Mouse (Mus musculus) hindbrain, embryonic 10.5 days (tissue): ENCODE data around the gene Smarcc1. TPM values are rescaled to one million over a fixed set of nuclear protein-coding genes. Genes with fewer than 3 reads are reported as not detected.
"Not testable (repeated sequence)": the region's sequence is repeated elsewhere in the genome, so short reads cannot be mapped to it uniquely, and the experiment has no call there.

Experiments
- DNase-seq: peaks from one replicate; pipeline ENCODE4 v3.0.0-alpha.2; 2017; ENCODE audit warnings: low spot score
- H3K27ac ChIP-seq: fragments of 300-500 bp; sonication (generic); 2 replicates; pipeline ENCODE4 v1.5.1; 2016; ENCODE audit warnings: mild to moderate bottlenecking, moderate library complexity
- H3K27me3 ChIP-seq: fragments of 300-500 bp; sonication (generic); 2 replicates; pipeline ENCODE4 v1.6.1; 2016; ENCODE audit warnings: mild to moderate bottlenecking; ENCODE audit not compliant: poor library complexity, insufficient read depth, severe bottlenecking
- H3K36me3 ChIP-seq: fragments of 300-500 bp; sonication (generic); 2 replicates; pipeline ENCODE4 v1.6.1; 2016; ENCODE audit warnings: mild to moderate bottlenecking, moderate library complexity
- H3K4me1 ChIP-seq: fragments of 300-500 bp; sonication (generic); replicated peaks from 2 replicates; pipeline ENCODE4 v1.6.1; 2016; ENCODE audit warnings: mild to moderate bottlenecking
- H3K4me3 ChIP-seq: fragments of 300-500 bp; sonication (generic); 2 replicates; pipeline ENCODE4 v1.5.1; 2016; ENCODE audit warnings: mild to moderate bottlenecking, moderate library complexity
- H3K9me3 ChIP-seq: fragments of 300-500 bp; sonication (generic); 2 replicates; pipeline ENCODE4 v1.6.1; 2016; ENCODE audit warnings: mild to moderate bottlenecking, moderate library complexity
- WGBS: fragments of 180-500 bp; shearing (Covaris S2); methylation state at CpG from one replicate; pipeline ENCODE4 v1.1.7; 2016; 5-methylcytosine and 5-hydroxymethylcytosine counted together
- polyA plus RNA-seq: library from polyadenylated mRNA; unstranded; fragments of >200 nt; fragmentation: Nextera tagmentation; extraction: Ambion mirVana; gene quantifications from 2 replicates; pipeline ENCODE4 v1.2.1, GENCODE M21; 2016

Gene Smarcc1
- polyA plus RNA-seq, 1 experiment from 2014 or later: 180 TPM

- Histone ChIP-seq H3K36me3 (peaks cover 100% of the 10 kb centered on the region), H3K4me1 (peaks cover 6% of the 10 kb centered on the region)
- 90% methylated on average over 4 of the region's 4 CpGs for WGBS
These were observed 21.6 kb downstream of the Smarcc1 start for GRCm38 (mm10) chr9:110139119-110139518.

GRCm38 (mm10) chr9:110142097-110142496, 24.6 kb downstream of the Smarcc1 start:
- Histone ChIP-seq H3K9me3 (no peaks in the 10 kb centered on the region), H3K4me1 (no peaks in the 10 kb centered on the region), H3K4me3 (no peak overlapping the region), H3K36me3 (peaks cover 100% of the 10 kb centered on the region), H3K27ac (no peak overlapping the region), H3K27me3 (no peaks in the 10 kb centered on the region)
- DNase-seq: no peak
- WGBS: 98% methylated on average over 1 of the region's 1 CpGs

More at GRCm38 (mm10) chr9:110139119-110139518, 21.6 kb downstream of the Smarcc1 start:
- Histone ChIP-seq H3K27me3 (no peaks in the 10 kb centered on the region), H3K27ac (no peak overlapping the region), H3K9me3 (no peaks in the 10 kb centered on the region), H3K4me3 (no peak overlapping the region)
- DNase-seq: no peak

- Histone ChIP-seq H3K4me3 (no peak overlapping the region), H3K36me3 (peaks cover 100% of the 10 kb centered on the region), H3K27ac (no peak overlapping the region), H3K9me3 (no peaks in the 10 kb centered on the region), H3K4me1 (no peaks in the 10 kb centered on the region), H3K27me3 (no peaks in the 10 kb centered on the region)
- DNase-seq: no peak
- 85% methylated on average over 2 of the region's 2 CpGs for WGBS
These were observed 31.1 kb downstream of the Smarcc1 start for GRCm38 (mm10) chr9:110148598-110148997.

GRCm38 (mm10) chr9:110159036-110159435, 41.5 kb downstream of the Smarcc1 start:
- Histone ChIP-seq H3K4me1 (no peaks in the 10 kb centered on the region), H3K36me3 (peaks cover 99% of the 10 kb centered on the region), H3K4me3 (no peak overlapping the region), H3K9me3 (no peaks in the 10 kb centered on the region), H3K27me3 (no peaks in the 10 kb centered on the region), H3K27ac (no peak overlapping the region)
- WGBS: 95% methylated on average over 1 of the region's 1 CpGs
- DNase-seq: no peak

- not testable (repeated sequence) for H3K4me3 ChIP-seq, H3K27me3 ChIP-seq, H3K4me1 ChIP-seq, H3K9me3 ChIP-seq, DNase-seq, H3K27ac ChIP-seq
- WGBS: 98% methylated on average over 2 of the region's 2 CpGs
- H3K36me3 ChIP-seq: peaks cover 99% of the 10 kb centered on the region
These were observed 43.0 kb downstream of the Smarcc1 start for GRCm38 (mm10) chr9:110160486-110160885.

GRCm38 (mm10) chr9:110162441-110162840, 44.9 kb downstream of the Smarcc1 start:
- no peak overlapping the region for H3K27ac ChIP-seq
- 92% methylated on average over 5 of the region's 5 CpGs for WGBS

GRCm38 (mm10) chr9:110163071-110163470, 45.6 kb downstream of the Smarcc1 start:
- 100% methylated on average over 2 of the region's 2 CpGs for WGBS
- Histone ChIP-seq H3K4me3 (no peak overlapping the region), H3K4me1 (no peaks in the 10 kb centered on the region), H3K9me3 (no peaks in the 10 kb centered on the region), H3K36me3 (peaks cover 100% of the 10 kb centered on the region), H3K27me3 (no peaks in the 10 kb centered on the region), H3K27ac (no peak overlapping the region)
- no peak for DNase-seq

More at GRCm38 (mm10) chr9:110162441-110162840, 44.9 kb downstream of the Smarcc1 start:
- H3K27me3 ChIP-seq: no peaks in the 10 kb centered on the region
- peaks cover 100% of the 10 kb centered on the region for H3K36me3 ChIP-seq
- no peak overlapping the region for H3K4me3 ChIP-seq
- no peaks in the 10 kb centered on the region for H3K9me3 ChIP-seq
- no peaks in the 10 kb centered on the region for H3K4me1 ChIP-seq
- DNase-seq: no peak

GRCm38 (mm10) chr9:110170858-110171257, 53.4 kb downstream of the Smarcc1 start:
- no peak for DNase-seq
- WGBS: 90% methylated on average over 5 of the region's 5 CpGs
- H3K36me3 ChIP-seq: peaks cover 95% of the 10 kb centered on the region

GRCm38 (mm10) chr9:110199870-110200269, 82.4 kb downstream of the Smarcc1 start:
- no peaks in the 10 kb centered on the region for H3K27me3 ChIP-seq
- H3K36me3 ChIP-seq: peaks cover 100% of the 10 kb centered on the region
- no peak overlapping the region for H3K27ac ChIP-seq
- H3K9me3 ChIP-seq: no peaks in the 10 kb centered on the region
- 92% methylated on average over 2 of the region's 2 CpGs for WGBS
- DNase-seq: no peak
- H3K4me1 ChIP-seq: peaks cover 2% of the 10 kb centered on the region
- H3K4me3 ChIP-seq: no peak overlapping the region

More at GRCm38 (mm10) chr9:110170858-110171257, 53.4 kb downstream of the Smarcc1 start:
- Histone ChIP-seq H3K27ac (no peak overlapping the region), H3K27me3 (no peaks in the 10 kb centered on the region), H3K4me1 (no peaks in the 10 kb centered on the region), H3K4me3 (no peak overlapping the region), H3K9me3 (no peaks in the 10 kb centered on the region)

- Histone ChIP-seq H3K36me3 (peaks cover 100% of the 10 kb centered on the region), H3K27ac (peak overlapping the region; percentile 79), H3K27me3 (no peaks in the 10 kb centered on the region), H3K4me3 (no peak overlapping the region), H3K4me1 (peaks cover 22% of the 10 kb centered on the region), H3K9me3 (no peaks in the 10 kb centered on the region)
- WGBS: 24% methylated on average over 15 of the region's 15 CpGs
- DNase-seq: peak; percentile 68
These were observed 88.3 kb downstream of the Smarcc1 start for GRCm38 (mm10) chr9:110205526-110206404.

- Histone ChIP-seq H3K27me3 (no peaks in the 10 kb centered on the region), H3K4me3 (no peak overlapping the region), H3K27ac (no peak overlapping the region), H3K4me1 (peaks cover 22% of the 10 kb centered on the region), H3K9me3 (no peaks in the 10 kb centered on the region), H3K36me3 (peaks cover 100% of the 10 kb centered on the region)
- DNase-seq: no peak
- 68% methylated on average over 2 of the region's 2 CpGs for WGBS
These were observed 88.9 kb downstream of the Smarcc1 start for GRCm38 (mm10) chr9:110206437-110206836.

GRCm38 (mm10) chr9:110208265-110208664, 90.8 kb downstream of the Smarcc1 start:
- peaks cover 22% of the 10 kb centered on the region for H3K4me1 ChIP-seq
- no peaks in the 10 kb centered on the region for H3K27me3 ChIP-seq
- no peak overlapping the region for H3K4me3 ChIP-seq
- H3K9me3 ChIP-seq: no peaks in the 10 kb centered on the region
- no peak for DNase-seq
- peaks cover 100% of the 10 kb centered on the region for H3K36me3 ChIP-seq
- no peak overlapping the region for H3K27ac ChIP-seq
- WGBS: 72% methylated on average over 7 of the region's 7 CpGs

- no peaks in the 10 kb centered on the region for H3K27me3 ChIP-seq
- WGBS: 95% methylated on average over 3 of the region's 3 CpGs
These were observed 91.5 kb downstream of the Smarcc1 start for GRCm38 (mm10) chr9:110208967-110209366.

More at GRCm38 (mm10) chr9:110208967-110209366, 91.5 kb downstream of the Smarcc1 start:
- H3K27ac ChIP-seq: no peak overlapping the region
- DNase-seq: no peak
- H3K9me3 ChIP-seq: no peaks in the 10 kb centered on the region
- H3K4me1 ChIP-seq: peaks cover 22% of the 10 kb centered on the region
- H3K4me3 ChIP-seq: no peak overlapping the region
- peaks cover 100% of the 10 kb centered on the region for H3K36me3 ChIP-seq
